Mouse (Mus musculus) T-helper 17 cell (primary cell): ENCODE data around the gene Krt82.

Experiments
- in situ Hi-C, 2 experiments: fragments of 300-600 bp; cut with MboI, MseI; formaldehyde crosslinking; loops; 1 replicate in 1 of 2; 2 replicates in 1 of 2; pipeline ENCODE4 v1.15.1; 2025; ENCODE audit warnings: high pct_unique_total_duplicates in 2 of 2

Gene Krt82

DNA sequence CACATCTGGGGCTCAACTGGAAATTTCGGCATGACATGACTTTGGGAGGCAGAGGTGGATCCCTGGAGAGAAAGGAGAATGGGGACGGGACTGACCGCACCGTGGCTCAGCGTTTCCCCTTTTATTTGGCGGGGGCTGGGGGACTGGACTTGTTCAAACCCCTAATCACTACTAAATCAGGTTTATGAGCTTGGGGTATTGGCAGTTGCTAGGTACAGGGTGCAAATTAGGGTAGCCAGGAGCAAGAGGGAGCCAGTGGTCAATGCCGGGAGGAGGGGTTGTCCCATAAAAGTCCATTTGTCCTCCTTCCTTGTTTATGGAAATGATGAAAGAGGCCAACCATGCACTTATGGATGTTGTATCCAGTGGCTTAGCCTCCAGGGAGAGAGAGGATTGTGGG, at the start of gene Krt82:
Krt82 (minus strand) TSS at position 101 of the 400 bp plus-strand sequence.
- in situ Hi-C loops = no loop called here

DNA sequence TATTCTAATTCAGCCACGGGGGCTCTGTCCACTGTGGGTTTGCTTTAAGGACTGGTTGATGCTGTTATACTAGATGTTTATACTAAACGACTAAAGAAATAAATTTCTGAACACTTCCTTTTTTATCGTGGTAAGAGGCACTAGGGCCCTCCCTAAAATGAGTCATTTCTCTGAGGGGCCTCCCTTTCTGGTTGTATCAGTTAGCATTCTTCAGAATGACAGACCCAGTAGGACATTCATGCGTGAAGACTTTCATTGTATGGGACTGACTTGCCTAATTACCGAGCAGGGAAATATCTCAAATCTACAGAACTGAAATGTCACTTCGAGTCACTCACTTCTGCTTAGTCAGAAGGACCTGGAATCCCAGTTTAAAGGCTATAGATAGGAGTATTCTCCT, 48.7 kb upstream of the Krt82 start:
- in situ Hi-C loops = no loop called here

DNA sequence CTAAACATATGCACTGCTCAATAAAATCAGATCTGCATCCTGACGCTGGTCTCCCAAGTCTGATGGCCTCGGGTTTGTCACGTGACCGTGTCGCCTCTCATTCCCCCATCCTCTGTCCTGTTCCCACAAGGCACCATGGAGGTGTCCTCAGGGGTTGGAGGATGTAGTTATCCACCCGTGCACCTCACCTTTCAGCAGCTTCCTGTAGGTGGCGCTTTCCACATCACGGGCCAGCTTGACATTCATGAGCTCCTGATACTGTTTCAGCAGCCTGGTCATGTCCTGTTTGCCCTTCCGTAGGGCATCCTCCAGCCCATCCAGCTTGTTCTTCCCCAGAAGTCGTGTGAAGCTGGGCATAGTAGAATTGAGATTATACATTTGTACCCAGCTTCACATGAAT, 37.7 kb upstream of the Krt82 start:
- in situ Hi-C loops = no loop called here

DNA sequence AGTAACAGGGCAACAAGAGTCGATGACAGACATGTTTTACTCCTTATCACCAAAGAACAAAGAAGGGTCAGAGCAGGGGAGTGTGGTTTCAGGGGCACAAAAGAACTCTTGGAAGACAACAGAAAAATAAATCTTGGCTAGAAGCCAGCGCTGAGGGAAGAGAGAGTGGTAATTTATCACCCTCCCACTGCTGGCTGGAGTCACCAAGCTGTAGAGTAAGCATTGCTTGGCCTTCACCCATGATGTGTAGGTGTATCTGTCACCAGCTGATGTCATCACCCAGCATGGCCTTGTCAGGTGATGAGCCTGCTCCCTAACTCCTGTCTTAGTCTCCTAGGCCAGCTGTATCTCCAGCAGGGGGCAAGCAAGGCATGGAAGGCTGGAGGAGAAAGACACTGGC, 34.0 kb upstream of the Krt82 start:
- in situ Hi-C loops = no loop called here

DNA sequence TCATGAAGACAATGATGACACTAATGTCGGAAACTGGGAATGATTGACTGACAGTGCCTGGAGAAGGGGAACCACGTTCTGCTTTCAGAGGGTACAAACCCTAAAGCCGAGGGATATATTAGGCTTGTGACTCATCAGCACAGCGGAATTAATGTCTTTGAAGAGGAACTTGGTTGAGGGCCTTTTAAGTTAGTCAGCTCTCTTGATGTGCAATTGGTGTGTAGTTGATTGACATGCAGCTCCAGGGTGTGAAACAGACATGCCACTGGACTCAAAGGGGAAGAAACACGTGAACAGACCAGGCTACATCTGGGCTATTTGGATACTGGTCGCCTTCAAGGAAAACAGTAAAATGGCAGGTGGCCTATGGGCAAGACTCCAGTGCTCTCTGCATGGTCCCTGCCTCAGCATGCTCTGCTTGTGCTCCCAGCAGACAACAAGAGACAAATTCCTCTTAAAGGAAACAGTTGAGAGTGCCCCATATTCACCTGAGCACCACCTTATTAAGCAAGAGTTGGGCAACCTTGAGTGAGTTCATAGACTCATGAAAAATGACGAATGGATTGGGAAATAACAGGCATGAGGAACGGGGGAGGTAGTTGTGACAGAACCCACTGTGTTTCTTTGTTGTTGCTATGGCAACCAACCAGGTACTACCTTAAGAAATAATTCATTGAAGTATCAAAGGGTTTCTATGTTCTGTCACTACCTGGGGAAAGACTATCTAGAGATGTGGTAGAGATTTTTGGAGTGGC, 32.9 kb upstream of the Krt82 start:
- in situ Hi-C loops = no loop called here

DNA sequence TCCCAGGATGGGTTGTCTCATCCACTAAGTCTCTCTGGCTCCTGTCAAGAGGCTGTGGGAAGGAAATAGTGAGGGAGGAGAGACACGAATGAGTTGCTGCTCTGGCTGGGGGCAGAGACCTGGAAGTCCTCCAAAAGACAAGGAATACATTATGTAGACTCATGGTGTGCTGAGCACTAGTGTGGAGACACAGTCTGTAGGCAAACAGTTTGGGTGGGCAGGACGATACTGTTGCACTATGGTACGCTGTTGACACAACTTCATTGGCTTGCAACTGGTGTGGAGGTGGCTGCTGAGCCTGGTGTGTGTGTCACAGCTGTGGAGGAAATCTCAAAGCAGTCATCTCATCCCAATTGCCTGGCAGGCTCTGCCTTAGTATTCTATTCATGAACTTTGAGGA, 31.2 kb upstream of the Krt82 start:
- in situ Hi-C loops = no loop called here

DNA sequence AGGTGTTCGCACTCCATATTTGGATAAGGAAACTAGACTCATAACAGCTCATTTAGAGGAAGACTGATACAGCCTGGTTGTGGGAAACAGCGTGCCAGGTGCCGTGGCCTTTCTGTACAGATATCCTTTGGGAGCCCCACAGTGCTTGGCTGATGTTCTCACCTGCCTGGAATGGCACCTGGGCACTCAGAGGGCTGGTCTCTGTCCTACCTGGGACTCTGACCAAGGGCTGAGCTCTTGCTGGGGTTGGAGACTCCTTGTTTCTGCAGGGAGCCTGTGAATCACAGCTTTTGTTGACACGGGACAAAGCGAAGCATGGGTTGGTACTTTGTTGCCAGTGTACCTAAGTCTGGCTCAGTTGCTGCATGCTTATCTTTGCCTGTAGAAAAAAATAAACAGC, 25.0 kb upstream of the Krt82 start:
- in situ Hi-C loops = loop anchor here in 1 of 2 experiments (5.0 kb wide), 1 partner anchor 753 kb away; no protein-coding TSS in a partner anchor

DNA sequence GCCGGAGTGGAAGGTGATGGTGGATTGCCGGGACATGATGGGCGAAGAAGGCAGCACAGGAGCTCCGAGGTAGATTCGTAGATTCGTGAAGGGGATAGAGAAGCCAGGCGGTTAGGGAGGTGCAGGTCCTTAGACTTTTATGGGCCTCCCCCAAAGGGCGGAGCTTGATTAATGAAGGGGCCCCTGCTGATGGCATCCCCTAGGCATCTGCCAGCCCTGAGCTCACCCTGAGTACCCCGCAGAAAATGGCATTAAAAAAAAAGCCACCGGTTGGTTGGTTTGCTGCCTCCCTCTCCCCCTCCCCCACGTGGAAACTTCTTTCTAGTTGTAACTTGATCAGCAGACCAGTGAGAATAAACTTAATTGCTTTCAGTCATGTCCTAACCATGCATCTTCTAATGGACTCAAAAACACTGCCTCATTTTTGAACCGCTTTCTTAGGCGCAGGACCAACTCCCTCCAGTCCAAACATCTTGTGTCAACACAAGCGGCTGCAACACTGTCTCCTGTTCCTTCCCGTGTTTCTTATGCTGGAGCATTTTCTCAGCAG, 23.4 kb upstream of the Krt82 start, which contains the start of gene Krt75:
Krt75 (minus strand) TSS at position 109 of the 550 bp plus-strand sequence.
- in situ Hi-C loops = no loop called here

DNA sequence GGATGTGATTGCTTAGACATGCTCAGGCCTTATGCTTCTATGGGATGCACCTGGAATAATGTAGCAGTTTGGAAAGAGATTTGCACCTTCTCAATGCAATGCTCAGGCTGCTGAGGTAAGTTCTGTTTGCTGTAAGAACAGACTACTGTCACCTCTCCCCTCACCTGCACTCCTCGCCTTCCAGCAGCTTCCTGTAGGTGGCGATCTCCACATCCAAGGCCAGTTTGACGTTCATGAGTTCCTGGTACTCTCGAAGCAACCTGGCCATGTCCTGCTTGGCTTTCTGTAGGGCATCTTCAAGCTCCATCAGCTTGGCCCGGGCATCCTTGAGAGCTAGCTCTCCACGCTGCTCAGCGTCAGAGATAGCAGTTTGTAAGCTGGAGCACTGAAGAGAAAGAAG, 17.3 kb upstream of the Krt82 start:
- in situ Hi-C loops = no loop called here

DNA sequence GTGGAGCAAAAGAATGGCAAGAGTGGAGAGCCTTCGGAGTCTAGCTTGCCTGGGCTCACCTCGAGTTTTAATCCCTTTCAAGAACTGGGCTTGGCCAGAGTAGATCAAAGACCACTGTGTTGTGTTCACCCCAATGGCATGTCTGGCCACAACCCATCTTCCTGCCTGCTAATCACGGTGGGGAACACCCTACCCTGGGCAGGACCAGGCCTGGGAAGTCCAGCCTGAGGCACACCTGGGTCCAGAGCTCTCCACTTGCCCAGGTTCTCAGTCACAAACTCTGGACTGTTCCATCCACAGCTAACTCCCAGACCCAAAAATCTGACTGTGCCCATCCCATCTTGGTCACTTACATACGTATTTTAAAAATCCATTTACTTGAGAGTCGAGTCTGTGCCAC, 12.4 kb upstream of the Krt82 start, which contains the start of gene Krt90:
Krt90 (minus strand) TSS at position 101 of the 400 bp plus-strand sequence.
- in situ Hi-C loops = no loop called here

DNA sequence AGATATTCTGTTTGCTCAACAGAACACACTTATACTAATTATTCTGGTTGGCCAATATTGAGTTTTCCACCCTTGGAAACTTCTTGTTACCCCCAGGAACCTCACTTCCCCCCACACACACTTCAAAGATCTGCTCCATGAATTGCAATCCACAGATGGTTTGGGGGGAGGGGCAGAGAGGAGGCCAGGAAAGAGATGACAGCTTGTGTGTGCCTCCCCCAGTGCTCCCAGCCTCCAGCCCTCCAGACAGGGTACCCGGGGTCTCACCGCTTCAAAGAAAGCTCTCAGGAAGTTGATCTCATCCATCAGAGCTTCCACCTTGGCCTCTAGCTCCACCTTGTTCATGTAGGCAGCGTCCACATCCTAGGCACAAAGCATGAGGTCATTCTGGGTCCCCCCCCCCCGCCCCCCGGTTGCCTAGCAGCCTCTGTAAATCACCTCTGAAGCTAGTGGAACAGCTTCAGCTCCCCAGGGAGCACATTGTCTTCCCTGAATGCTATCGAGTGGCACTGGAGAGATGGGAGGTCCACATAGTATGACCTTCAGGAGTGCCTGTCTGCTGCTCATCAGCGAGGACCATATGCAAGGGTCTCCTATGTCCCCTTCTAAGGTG, 7.7 kb upstream of the Krt82 start:
- in situ Hi-C loops = no loop called here

DNA sequence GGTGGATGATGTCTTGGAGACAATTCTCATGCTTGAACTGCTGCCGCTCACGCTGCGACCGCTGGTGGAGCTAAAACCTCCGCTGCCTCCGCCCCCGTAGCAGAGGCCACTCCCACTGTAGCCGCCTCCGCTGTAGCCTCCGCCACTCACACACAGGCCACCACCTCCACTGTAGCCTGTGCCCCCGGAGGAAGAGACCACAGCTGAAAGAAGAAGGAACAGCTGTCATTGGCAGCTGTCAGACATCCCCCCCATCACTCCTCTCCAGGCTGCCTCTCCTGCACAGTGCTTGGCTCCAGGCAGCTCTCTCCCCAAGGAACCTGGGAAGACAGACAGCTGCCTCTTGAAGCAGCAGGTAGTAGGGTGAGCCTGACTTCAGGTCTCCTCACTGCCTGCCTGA, 2.7 kb upstream of the Krt82 start:
- in situ Hi-C loops = no loop called here

DNA sequence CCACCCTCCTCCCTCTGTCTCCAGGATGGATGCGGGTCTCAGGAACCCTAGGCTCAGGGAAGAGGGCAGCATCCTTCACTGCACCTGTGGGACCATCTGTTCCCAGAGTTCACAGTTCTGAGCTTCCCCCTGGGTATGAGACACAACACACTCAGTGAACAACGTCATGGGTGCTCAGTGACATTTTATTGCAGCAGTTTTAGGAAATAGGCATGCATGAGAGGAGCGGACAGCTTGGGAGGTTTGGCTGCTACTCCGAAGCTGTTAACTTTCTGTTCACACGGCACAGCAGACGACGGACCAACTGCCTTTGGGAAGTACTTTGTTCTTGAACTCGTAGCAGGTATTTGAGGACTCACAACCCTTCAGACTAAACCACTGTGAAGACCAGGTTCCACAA, 1.7 kb upstream of the Krt82 start:
- in situ Hi-C loops = no loop called here

DNA sequence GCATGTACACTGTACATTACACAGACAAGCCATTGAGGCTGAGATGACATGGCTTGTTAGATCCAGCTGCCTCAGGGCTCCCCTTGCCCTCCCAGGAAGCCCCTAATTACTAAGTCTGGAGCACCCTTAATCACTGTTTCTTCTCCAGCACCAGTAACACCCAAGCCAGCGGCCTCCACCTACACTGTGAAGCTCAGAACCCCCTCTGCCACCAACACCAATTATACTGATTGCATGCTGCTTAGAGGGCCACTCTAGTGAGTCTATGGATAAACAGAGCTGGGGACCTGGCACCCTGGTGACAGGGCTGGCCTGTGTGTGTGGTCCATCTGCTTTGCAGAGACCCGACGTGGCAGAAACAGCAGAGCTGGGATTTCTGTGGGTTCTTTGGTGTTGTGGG, 6.0 kb downstream of the Krt82 start:
- in situ Hi-C loops = loop anchor here in 1 of 2 experiments (25.0 kb wide), 2 partner anchors 207 to 418 kb away; partner anchors contain the start of gene Krt78

DNA sequence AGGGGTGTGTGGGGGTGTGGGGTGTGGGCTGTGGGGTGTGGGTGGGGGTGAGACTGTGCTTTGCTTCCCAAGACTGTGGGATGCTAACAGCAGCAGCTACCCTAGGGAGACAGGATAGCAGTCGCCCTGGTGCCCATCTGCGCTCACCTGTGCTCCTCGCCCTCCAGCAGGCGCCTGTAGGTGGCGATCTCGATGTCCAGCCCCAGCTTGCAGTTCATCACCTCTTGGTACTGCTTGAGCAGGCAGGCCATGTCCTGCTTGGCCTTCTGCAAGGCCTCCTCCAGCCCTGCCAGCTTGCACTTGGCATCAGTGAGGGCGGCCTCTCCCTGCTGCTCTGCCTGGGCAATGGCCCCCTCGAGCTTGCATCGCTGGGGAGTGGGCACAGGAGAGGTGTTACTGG, 7.9 kb downstream of the Krt82 start:
- in situ Hi-C loops = loop anchor here in 1 of 2 experiments (25.0 kb wide), 2 partner anchors 205 to 420 kb away; partner anchors contain the start of gene Krt78

DNA sequence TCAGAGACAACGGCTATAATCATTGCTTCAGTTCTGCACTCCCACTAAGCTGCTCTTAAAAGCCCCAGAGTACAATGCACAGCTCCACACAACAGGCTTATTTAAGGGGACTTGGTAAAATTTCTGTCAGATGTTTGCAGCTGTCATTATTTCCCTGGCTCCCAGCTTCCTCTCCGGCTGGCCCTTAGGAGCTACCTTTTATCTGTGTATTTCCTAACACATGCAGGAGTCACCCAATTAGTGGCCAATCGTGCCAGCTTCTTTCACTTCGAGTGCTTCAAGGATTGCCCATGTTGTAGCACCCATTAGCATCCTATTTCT, 11.9 kb downstream of the Krt82 start:
- in situ Hi-C loops = loop anchor here in 1 of 2 experiments (25.0 kb wide), 2 partner anchors 201 to 424 kb away; partner anchors contain the start of gene Krt78

DNA sequence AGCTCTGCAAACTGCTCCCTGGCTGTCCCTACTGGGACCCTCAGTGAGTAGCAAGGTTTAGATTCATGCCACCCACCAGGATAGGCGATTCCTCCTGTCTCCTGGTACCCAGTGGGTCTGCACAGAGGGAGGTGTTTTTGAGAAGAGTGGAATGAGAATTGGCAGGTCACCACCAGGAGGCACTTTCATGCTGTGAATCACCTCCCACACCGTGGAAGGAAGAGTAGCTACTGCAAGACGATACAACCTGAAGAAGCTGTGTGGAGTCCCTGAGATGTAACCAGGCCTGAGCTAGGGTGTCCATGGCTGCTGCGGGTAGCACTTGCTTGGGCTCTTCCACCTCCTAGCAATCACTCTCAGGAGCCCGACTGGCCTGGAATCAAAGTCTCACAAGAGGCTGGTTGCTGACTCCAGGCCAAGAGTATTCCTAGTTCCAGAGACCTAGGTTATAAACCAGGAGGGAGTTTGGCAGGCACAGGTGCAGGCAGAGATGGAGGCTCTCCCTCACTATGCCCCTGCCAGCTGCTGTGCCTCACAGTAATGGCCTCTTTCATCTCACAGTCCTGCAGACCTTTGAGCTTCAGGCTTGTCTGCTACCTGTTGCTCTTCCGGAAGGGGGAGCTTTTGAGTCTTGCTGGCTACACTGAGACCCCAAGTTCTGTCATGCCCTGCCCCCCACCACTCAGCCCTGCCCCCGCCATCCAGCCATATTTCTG, 12.4 kb downstream of the Krt82 start:
- in situ Hi-C loops = loop anchor here in 1 of 2 experiments (25.0 kb wide), 2 partner anchors 201 to 424 kb away; partner anchors contain the start of gene Krt78

DNA sequence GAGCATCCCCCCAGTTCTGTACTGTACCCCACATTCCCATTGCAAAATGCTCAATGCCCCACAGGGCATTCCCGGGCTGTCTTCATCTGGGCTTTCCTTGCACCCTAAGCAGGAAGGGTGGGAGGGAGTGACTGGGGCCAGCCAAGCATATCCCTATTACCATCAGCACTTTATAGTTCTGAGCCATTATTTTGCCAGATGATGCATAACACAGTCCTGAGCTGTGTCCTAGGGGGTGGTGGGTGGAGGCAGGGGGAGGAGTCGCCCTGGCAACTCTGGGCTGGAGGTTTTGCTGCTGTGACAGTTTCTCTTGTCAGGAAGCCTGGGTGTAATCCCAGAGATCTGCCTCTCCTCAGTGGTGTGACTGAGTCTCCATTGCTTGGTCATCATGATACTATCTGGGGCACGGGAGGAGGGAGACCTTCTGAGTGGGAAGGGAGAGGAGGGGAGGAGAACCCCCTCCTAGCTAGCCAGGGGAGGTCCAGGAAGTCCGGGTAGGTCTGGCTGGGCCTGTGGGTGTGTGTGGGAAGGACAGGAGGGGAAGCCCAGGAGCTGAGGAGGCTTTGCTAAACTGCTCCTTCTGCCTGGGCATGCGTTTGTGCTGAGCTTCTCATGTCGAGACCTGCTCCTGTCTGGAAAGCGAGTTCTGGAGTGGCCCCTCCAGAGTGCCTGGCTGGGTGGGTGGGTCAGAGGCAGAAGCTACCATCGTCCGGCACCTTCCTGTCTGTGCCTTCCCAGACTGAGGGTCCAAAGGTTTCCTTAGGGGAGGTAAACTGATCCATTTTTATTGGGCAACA, 14.2 kb downstream of the Krt82 start:
- in situ Hi-C loops = loop anchor here in 1 of 2 experiments (25.0 kb wide), 2 partner anchors 199 to 426 kb away; partner anchors contain the start of gene Krt78

DNA sequence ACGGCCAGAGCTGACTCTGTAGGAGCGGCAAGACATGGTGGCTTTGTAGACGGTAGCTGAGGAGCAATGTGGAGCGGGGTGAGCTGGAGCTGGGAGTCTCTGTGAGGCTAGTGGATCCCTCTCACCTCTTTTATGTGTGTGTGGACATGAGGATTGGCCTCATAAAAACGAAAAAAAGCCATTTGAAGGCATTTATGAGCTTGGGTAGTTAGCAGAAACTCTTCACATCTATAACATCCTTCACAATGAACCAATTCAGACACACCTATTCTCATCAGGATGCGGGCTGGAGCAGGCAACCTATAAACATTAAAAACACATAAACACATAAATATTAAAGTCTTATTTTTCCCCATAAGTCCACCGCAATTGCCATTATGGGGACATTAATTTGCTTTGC, 17.7 kb downstream of the Krt82 start, which contains the start of gene Krt84:
Krt84 (minus strand) TSS at position 101 of the 400 bp plus-strand sequence.
- in situ Hi-C loops = loop anchor here in 1 of 2 experiments (25.0 kb wide), 2 partner anchors 195 to 430 kb away; partner anchors contain the start of gene Krt78

DNA sequence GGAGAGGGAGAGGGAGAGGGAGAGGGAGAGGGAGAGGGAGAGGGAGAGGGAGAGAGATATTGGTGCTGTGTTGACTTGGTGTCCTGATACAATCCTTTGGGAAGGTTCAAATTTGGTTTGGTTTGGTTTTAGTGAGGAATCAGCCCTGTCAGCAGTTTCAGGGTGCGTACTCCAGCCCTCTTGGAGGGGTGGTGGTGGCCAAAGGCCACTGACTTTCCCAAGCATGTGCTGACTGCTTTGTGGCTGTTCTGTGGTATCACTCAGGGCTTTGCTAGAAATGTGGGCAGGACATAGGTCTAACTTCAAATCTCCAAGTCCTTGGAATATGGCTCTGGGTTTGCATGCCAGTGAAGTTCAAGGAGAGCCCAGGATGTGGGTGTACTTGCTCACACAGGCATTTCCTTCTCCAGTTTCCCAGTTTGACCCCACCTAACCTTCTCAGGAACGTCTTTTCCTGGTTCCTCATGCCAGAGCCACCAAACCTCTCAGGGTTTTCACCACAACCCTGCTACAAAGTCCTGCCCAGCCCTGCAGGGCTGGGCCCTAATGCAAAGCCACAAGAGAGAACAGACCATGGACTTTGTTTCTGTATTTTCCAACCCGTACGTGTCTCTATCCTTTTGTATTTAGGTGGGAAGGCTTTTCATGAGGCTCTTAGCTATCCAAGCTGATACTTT, 27.8 kb downstream of the Krt82 start:
- in situ Hi-C loops = loop anchor here in 1 of 2 experiments (10.0 kb wide), 1 partner anchor 182 kb away; no protein-coding TSS in a partner anchor
